Mouse (Mus musculus): Measurements from ENCODE around the gene Ankrd53. TPM values are rescaled to one million over a fixed set of nuclear protein-coding genes. Genes with fewer than 3 reads are reported as not detected.

The Ankrd53 gene
- not detected in 2 replicates for polyA plus RNA-seq (2011; ENCODE audit: insufficient read depth, insufficient read length, low read depth, missing spikeins)

DNA sequence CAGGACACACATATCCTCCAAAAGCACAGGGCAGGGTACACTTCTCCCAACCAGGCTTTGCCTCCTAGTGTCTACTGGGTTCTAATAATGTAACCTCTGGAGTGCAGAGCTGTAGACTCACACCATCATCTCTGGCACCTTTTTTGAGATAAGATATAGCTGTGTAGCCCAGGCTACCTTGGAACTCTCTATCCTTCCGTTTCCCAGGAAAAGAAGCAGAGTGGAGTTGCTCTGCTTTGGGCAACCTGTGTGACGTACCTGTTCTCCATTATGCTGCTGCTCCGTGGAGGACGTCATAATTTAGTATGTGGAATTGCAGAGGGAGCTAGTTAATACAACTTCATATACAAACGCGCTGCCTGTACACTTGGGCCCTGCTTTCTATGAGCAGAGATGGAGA is at the start of gene Ankrd53:
TSS of gene Ankrd53 (plus strand) at position 301 of the 400 bp plus-strand sequence.
- Histone ChIP-seq H3K9me3 (replicated peaks; ENCODE audit: control insufficient read depth, insufficient read depth, low read length, poor library complexity, severe bottlenecking) (no peaks in the 10 kb centered on the region), H3K27me3 (ENCODE audit: control insufficient read depth, insufficient read depth, low read length, poor library complexity, severe bottlenecking) (no peaks in the 10 kb centered on the region), H3K4me3 (ENCODE audit: low read depth, low read length) (peak within 1 kb of the TSS; percentile 44), H3K36me3 (ENCODE audit: control insufficient read depth, insufficient read depth, low read length, poor library complexity, severe bottlenecking) (no peaks in the 10 kb centered on the region), H3K27ac (ENCODE audit: insufficient read depth, low read length) (no peak within 1 kb of the TSS), H3K9ac (ENCODE audit: low read depth, poor library complexity, severe bottlenecking) (peak within 1 kb of the TSS; percentile 20; the same call in 1 of the 2 replicates), H3K4me1 (ENCODE audit: control insufficient read depth, insufficient read depth, low read length) (no peaks in the 10 kb centered on the region)
- TF ChIP-seq EP300 (IDR thresholded peaks at IDR 0.05; ENCODE audit: insufficient read depth, low read depth, low read length) (no peak), CTCF (IDR thresholded peaks at IDR 0.05; ENCODE audit: low read depth, low read length) (no peak), POLR2A (IDR thresholded peaks at IDR 0.05; ENCODE audit: insufficient read depth, low read length) (no peak)

DNA sequence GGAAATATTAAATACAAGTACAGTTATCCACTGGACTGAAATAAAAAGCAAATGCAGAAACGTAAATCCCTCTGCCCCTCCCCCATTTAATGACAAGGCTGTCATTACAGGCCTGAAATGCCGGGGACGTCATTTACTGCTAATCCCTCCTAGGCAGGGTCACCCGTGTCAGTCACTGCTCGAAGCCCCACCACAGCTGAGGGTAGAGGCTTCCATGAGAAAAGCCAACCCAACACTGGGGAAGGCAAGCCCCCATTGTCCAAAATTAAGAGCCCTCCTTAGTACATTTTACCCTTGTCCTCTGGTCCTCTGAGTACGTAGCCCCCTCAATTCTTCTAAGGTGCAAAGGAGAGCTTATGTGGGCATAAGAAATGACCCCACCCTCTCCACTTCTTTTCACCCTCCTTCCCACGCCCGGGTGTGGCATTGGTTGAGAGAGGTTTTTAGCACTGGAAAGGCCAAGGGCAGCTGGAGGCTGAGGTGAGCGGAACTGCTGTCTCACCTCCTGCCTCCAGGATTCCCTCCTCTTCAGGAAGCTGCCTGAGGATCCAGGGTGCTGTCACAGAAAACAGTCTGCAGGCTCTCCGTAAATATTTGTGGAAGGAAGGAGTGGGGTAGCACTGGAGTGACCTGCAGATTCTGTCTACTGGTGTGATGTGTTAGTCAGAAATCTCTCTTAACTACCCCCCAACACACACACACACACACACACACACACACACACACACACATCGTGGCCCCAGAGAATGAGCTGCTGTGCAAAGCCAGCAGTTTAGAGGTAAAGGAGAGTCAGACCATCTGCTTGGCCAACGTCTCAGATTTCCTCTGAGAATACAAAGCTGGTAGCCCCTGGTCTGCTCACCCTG is 48.9 kb upstream of the Ankrd53 start:
- peaks cover 24% of the 10 kb centered on the region for H3K27me3 ChIP-seq (ENCODE audit: control insufficient read depth, insufficient read depth, low read length, poor library complexity, severe bottlenecking)
- H3K9me3 ChIP-seq (replicated peaks; ENCODE audit: control insufficient read depth, insufficient read depth, low read length, poor library complexity, severe bottlenecking): no peaks in the 10 kb centered on the region
- no peak overlapping the region for H3K27ac ChIP-seq (ENCODE audit: insufficient read depth, low read length)

DNA sequence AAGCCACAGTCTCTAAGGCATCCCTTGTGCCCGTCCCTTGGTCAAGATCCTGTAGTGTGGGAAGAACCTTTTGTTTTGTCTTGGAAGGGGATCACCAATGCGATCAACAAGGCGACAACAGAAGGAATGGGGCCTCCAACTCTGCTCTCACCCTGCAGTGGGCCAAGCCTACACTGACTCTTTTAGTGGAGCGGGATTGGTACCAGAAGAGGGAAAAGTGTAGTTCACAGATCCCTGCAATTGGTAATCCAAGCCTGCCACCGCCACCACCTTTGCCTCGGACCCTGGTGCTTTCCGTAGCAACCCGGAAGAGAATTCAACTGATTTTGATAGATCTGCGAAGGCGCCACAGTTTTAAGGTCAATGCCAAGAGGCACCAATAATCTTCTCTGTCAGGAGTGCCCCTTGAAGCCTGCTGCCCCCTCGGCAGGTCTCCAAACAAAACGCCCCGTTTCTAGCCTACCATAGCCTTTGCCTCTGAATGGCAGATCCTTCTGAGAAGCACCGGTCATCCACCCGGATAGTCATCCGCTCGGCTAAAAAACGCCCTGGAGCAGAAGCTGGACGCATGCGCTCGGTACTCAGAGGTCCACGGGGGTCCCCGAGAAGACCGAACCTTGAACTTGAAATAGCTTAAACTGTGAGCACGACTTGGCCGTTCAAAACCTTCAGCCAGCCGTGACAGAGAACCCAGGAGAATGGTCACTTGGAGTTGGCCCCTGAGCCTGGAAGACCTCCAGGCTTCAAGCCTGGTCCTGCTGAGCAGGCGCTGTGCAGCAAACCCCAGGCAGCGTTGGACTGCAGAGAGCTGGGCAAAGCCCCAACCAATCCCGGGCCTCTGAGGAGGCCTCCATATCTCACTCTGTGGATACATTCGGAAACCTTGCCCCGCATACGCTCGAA is 48.0 kb upstream of the Ankrd53 start:
- peaks cover 18% of the 10 kb centered on the region for H3K27me3 ChIP-seq (ENCODE audit: control insufficient read depth, insufficient read depth, low read length, poor library complexity, severe bottlenecking)
- no peak overlapping the region for H3K27ac ChIP-seq (ENCODE audit: insufficient read depth, low read length)
- no peak overlapping the region for H3K9ac ChIP-seq (ENCODE audit: low read depth, poor library complexity, severe bottlenecking)
- no peak overlapping the region for H3K4me3 ChIP-seq (ENCODE audit: low read depth, low read length)
- H3K9me3 ChIP-seq (replicated peaks; ENCODE audit: control insufficient read depth, insufficient read depth, low read length, poor library complexity, severe bottlenecking): no peaks in the 10 kb centered on the region
- no peaks in the 10 kb centered on the region for H3K36me3 ChIP-seq (ENCODE audit: control insufficient read depth, insufficient read depth, low read length, poor library complexity, severe bottlenecking)
- no peaks in the 10 kb centered on the region for H3K4me1 ChIP-seq (ENCODE audit: control insufficient read depth, insufficient read depth, low read length)
- TF ChIP-seq EP300 (IDR thresholded peaks at IDR 0.05; ENCODE audit: insufficient read depth, low read depth, low read length): no peak
- TF ChIP-seq POLR2A (IDR thresholded peaks at IDR 0.05; ENCODE audit: insufficient read depth, low read length): no peak
- TF ChIP-seq CTCF (IDR thresholded peaks at IDR 0.05; ENCODE audit: low read depth, low read length): no peak

More for the DNA sequence above, 48.9 kb upstream of the Ankrd53 start:
- TF ChIP-seq EP300 (IDR thresholded peaks at IDR 0.05; ENCODE audit: insufficient read depth, low read depth, low read length) (no peak), CTCF (IDR thresholded peaks at IDR 0.05; ENCODE audit: low read depth, low read length) (no peak), POLR2A (IDR thresholded peaks at IDR 0.05; ENCODE audit: insufficient read depth, low read length) (no peak)
- Histone ChIP-seq H3K9ac (ENCODE audit: low read depth, poor library complexity, severe bottlenecking) (no peak overlapping the region), H3K4me1 (ENCODE audit: control insufficient read depth, insufficient read depth, low read length) (no peaks in the 10 kb centered on the region), H3K36me3 (ENCODE audit: control insufficient read depth, insufficient read depth, low read length, poor library complexity, severe bottlenecking) (no peaks in the 10 kb centered on the region), H3K4me3 (ENCODE audit: low read depth, low read length) (no peak overlapping the region)

DNA sequence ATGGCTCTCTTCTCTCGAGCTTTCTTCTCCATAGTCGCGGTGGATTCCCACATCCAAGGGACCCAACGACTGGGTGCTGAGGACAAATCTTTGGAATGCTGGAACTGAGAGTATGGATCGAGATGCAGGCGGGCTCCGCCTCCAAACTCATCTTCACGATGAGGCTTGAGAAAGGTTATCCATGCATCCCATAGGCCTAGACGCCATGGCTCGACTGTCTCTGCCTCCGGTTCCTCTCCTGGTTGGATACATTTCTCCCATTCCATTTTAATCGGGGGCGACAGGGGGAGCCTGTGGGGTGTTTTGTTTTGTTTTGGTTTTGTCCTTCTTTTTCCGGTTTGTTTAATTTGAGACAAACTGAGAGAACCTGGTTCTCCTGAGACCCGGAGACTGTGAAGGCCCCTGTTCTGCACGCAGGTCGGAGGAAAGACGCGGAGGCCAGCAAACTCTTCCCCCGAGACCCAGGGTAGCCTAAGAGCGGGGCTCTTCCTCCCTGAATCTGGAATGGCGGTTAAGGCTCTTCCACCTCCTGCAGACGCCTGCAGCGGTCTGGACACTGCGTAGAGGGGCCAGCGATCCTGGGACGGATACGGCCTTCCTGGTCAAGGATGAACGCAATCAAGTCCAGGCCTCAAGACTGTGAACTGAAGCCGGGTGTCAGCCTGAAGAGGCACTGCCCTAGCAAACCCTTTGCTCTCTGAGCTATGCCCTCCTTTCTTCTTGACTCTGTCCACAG is 46.8 kb upstream of the Ankrd53 start:
- H3K9me3 ChIP-seq (replicated peaks; ENCODE audit: control insufficient read depth, insufficient read depth, low read length, poor library complexity, severe bottlenecking): no peaks in the 10 kb centered on the region
- no peak overlapping the region for H3K27ac ChIP-seq (ENCODE audit: insufficient read depth, low read length)
- 0 out of 2 replicates have a peak overlapping the region, but pooled peaks have one; percentile 13 for H3K9ac ChIP-seq (ENCODE audit: low read depth, poor library complexity, severe bottlenecking)
- peak overlapping the region; percentile 48 for H3K4me3 ChIP-seq (ENCODE audit: low read depth, low read length)
- no peaks in the 10 kb centered on the region for H3K4me1 ChIP-seq (ENCODE audit: control insufficient read depth, insufficient read depth, low read length)
- no peak for TF ChIP-seq EP300 (IDR thresholded peaks at IDR 0.05; ENCODE audit: insufficient read depth, low read depth, low read length)
- TF ChIP-seq CTCF (IDR thresholded peaks at IDR 0.05; ENCODE audit: low read depth, low read length): no peak
- no peak for TF ChIP-seq POLR2A (IDR thresholded peaks at IDR 0.05; ENCODE audit: insufficient read depth, low read length)
- peaks cover 15% of the 10 kb centered on the region for H3K27me3 ChIP-seq (ENCODE audit: control insufficient read depth, insufficient read depth, low read length, poor library complexity, severe bottlenecking)
- H3K36me3 ChIP-seq (ENCODE audit: control insufficient read depth, insufficient read depth, low read length, poor library complexity, severe bottlenecking): no peaks in the 10 kb centered on the region

DNA sequence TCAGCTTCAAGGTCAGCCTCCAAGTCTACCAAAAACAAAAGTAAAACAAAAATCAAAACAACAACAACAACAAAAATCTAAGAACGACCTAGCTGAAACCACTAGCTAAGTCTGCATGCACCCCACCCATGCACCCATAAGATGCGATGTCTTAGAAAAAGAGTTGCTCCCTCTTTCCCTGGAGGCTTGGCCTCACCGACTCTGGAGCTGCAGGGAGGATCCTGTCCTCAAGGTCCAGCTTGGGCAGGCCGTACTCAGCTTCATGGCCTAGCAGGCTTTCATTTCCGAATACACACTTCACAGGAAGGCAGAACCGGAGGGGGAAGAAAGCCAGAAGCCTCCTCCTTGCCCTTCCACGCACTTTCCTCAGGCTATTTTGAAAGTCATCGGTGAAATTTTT is 45.4 kb upstream of the Ankrd53 start:
- no peaks in the 10 kb centered on the region for H3K36me3 ChIP-seq (ENCODE audit: control insufficient read depth, insufficient read depth, low read length, poor library complexity, severe bottlenecking)
- H3K4me1 ChIP-seq (ENCODE audit: control insufficient read depth, insufficient read depth, low read length): no peaks in the 10 kb centered on the region
- no peak for TF ChIP-seq EP300 (IDR thresholded peaks at IDR 0.05; ENCODE audit: insufficient read depth, low read depth, low read length)
- no peak overlapping the region for H3K27ac ChIP-seq (ENCODE audit: insufficient read depth, low read length)
- H3K27me3 ChIP-seq (ENCODE audit: control insufficient read depth, insufficient read depth, low read length, poor library complexity, severe bottlenecking): peaks cover 10% of the 10 kb centered on the region
- H3K9me3 ChIP-seq (replicated peaks; ENCODE audit: control insufficient read depth, insufficient read depth, low read length, poor library complexity, severe bottlenecking): no peaks in the 10 kb centered on the region
- no peak overlapping the region for H3K9ac ChIP-seq (ENCODE audit: low read depth, poor library complexity, severe bottlenecking)
- H3K4me3 ChIP-seq (ENCODE audit: low read depth, low read length): no peak overlapping the region

Measured in ES-Bruce4 (cell line).